Mouse (Mus musculus) embryonic fibroblast, embryonic 13.5 days (primary cell): ENCODE measurements at regions not wholly inside any gene's neighbourhood (a gene's known extent, or its start where the extent isn't known, plus 50 kb on each side); places are given as distances from the start of the nearest gene placed in this dataset.

Experiments used
- CTCF ChIP-seq: IDR thresholded peaks from 2 replicates; pipeline ENCODE4 v1.5.1; 2011; ENCODE audit warnings: mild to moderate bottlenecking, control low read depth, low read length, moderate library complexity, borderline replicate concordance; ENCODE audit not compliant: insufficient read depth
- POLR2A ChIP-seq: IDR thresholded peaks from 2 replicates; pipeline ENCODE4 v1.6.1; 2011; ENCODE audit warnings: low read depth, mild to moderate bottlenecking, control low read depth, low read length, moderate library complexity

- TF ChIP-seq CTCF (no peak), POLR2A (no peak)
Measured at GRCm38 (mm10) chr14:33814107-33814506, 109.3 kb upstream of the Gdf10 start.
